8 mouse cellular contexts compared by ENCODE assay signal in the genomic region with DNA sequence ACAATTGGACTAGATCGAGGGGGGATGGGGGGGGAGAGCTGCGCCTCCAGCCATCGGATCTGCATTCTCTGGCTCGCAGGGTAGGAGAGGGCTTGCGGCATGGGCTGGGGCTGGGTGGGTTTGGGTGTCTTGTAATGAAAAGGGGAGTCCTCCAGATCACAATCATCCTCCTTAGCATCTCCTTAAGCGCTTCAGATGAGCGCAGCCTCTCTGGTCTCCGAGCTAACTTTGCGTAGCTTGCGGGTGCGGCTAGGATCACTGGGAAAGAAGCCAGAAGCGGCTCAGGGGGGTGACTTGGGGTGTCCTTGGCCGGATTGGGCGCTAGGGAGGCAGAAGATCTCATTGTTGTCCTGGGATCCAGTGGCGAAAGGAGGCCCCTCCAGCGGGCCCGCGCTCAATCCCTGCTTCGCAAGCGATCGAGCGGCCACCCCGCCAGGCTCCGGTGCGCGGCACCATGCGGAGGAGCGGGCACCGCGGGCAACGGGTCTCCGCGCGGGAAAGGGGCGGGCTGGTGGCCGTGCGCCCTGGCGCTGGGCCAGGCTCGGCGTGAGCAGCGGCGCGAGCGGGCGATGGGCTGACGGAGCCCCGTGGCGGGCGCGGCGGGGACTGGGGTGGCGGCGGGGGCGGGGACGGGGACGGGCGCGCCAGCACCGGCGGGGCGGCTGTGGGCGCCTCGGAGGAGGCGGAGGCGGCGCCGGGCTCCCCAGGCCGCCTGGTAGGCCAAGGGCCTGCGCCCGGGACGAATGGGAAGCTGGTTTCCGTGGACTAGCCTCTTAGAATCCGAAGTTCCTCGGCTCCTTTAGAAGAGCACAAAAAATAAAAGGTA.
DNase-seq lines count a peak whose midpoint lies in the region; ATAC-seq and TF ChIP-seq lines count a peak whose summit lies in the region.

No protein-coding gene starts in this region.

- no peaks in the 10 kb centered on the region for H3K27me3 ChIP-seq in Patski

- in situ Hi-C loops in Patski (cut with MboI; ENCODE audit: low pct_unique_long_range_greater_than_20kb): no loop called here

- CTCF ChIA-PET in Patski (lab: Charles Lee): interaction anchor here (0.7 to 1.0 kb wide), 2 partner anchors 63 to 172 kb away, joined by 3 read pairs; no protein-coding TSS in a partner anchor

- DNase-seq in Patski (ENCODE audit: low read depth, low spot score): no peak
- DNase-seq in cerebellum, adult 9-10 months: peak; percentile 50
- DNase-seq in heart, postnatal 4 days: peak; percentile 72
- peak; percentile 45 to 47 for DNase-seq in layer of hippocampus, postnatal 36 days
- peak; percentile 79 for DNase-seq in lung, postnatal 10 days
- DNase-seq in ovary, postnatal 36 days (ENCODE audit: low spot score): peak; percentile 63

- no peak for TF ChIP-seq CTCF in Patski (IDR thresholded peaks at IDR 0.05)

- POLR2A ChIA-PET in Patski (lab: Charles Lee): interaction anchor here (0.6 kb wide), 1 partner anchor 15 kb away, joined by 3 read pairs; no protein-coding TSS in a partner anchor

- ATAC-seq in Patski: peak; percentile 73
- peak; percentile 41; the same call in 1 of the 2 replicates for ATAC-seq in frontal cortex, adult (ENCODE audit: low TSS enrichment)
- ATAC-seq in erythroid progenitor cell, adult 5-6 weeks (replicated peaks; ENCODE audit: low FRiP score, poor library complexity, severe bottlenecking): no peak
